Mouse (Mus musculus) gastrocnemius, adult 18-20 months (tissue): ENCODE results near the gene Pigc. TPM values are rescaled to one million over a fixed set of nuclear protein-coding genes. Genes with fewer than 3 reads are reported as not detected.
A peak's percentile ranks its signal among the peaks of the same experiment; 100 is the strongest.

Experiments used
- DNase-seq: peaks from one replicate; pipeline ENCODE4 v3.0.0; 2021; ENCODE audit warnings: low spot score
- total RNA-seq, 2 experiments: library from RNA; stranded (reverse); gene quantifications; 2 replicates each; pipeline ENCODE4 v1.2.3; 2021

The Pigc gene
- total RNA-seq, 2 experiments from 2014 or later: 12.1 to 16.0 TPM

GRCm38 (mm10) chr1:161972233-161972632, 3.2 kb downstream of the Pigc start:
- no peak for DNase-seq

DNA sequence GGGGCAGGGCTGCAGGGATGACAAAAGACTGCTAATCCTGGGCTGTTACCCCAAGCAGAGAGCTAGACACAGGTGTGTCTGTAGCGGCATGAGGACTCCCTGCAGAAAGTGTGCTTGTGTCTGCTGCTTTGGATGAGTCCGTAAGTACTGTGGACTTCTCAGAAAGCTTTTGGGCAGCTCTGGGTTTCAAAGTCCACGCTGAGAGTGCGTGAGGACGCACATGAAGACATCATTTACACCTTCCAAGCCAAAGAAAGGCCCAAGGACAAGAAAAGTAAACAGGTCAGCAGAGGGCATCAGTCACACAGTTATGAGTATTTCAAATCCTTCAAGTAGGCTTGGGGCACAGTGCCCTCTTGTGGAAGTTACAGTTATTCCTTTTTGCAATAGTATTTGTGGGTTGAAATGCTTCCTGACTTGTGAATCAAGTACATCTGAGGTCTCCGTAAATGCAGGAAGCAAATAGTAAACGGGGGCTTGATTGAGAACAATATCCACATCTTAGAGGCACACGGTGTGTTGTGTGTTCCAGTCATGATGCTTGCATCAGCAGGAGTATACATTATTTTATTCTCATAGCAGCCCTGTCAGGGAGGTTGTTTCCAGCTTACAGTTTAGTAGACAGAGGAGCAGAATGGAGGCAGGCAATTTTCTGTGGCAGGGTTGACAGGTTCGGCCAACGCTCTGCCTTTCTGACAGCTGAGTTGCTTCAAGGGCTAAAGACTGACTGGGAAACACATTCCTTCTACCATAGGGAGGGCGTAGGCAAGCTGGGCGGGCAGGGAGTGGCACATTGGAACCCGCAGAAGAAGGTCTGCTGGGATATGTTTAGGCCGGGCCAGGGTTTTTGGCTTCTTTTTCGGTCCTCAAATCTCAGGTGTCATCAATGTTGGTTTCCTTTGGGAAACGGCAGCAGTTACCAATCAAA, 7.5 kb downstream of the Pigc start:
- peak; percentile 87 for DNase-seq

- DNase-seq: peak; percentile 47
These were observed 8.3 kb downstream of the Pigc start for GRCm38 (mm10) chr1:161977331-161977730.

- DNase-seq: no peak
These were observed 9.3 kb downstream of the Pigc start for GRCm38 (mm10) chr1:161978173-161978700.

DNA sequence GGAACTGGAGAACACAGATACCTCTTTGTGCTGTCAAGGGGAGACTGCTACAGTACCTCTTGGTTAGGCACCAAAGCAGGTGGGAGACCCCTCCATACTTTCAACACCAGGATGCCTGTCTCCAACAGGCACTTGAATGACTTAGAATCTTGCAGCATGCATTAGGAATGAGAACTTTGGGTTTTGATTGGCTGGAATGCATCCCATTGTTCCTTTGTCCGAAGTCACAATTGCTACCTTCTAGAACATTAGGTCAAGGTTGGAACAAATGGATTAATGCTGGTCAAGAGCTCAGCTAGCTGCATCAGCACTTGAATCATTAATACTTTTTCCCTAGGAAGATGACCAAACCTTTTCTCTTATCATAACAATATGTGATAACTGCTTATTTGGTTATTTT, 10.6 kb downstream of the Pigc start, which contains the start of gene 4930558K02Rik:
TSS of gene 4930558K02Rik (minus strand) at position 101 of the 400 bp plus-strand sequence.
- DNase-seq: no peak

GRCm38 (mm10) chr1:161980046-161980445, 11.1 kb downstream of the Pigc start:
- no peak for DNase-seq

GRCm38 (mm10) chr1:161980626-161981298, 11.8 kb downstream of the Pigc start:
- no peak for DNase-seq

GRCm38 (mm10) chr1:161983451-161983850, 14.5 kb downstream of the Pigc start:
- peak; percentile 50 for DNase-seq

DNA sequence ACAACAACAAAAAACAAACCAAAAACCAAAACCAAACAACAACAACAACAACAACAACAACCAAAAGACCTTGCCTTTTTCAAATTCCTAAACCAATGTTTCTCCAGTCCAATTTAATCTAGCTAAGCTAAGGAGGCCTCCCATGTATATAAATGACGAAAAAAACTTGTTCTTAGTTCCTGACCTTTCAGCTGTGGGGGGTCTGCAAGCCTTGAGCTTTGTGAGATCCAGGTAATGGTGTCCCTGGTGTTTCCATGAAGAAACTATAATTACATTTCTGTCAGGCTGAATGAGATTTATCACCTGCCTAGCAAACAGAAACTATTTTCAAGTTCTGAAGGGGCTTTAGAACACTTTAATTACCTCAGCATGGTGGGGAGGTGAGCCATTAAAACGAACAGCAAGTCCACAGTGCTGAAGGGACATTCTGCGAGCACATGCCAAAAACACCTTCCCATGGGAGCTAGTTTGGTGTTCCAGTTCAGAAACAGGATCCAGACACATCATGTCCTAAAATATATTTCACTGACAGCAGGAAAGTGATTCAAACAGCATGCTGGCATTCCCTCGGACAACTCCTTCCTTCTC, 15.1 kb downstream of the Pigc start:
- peak; percentile 91 for DNase-seq

DNA sequence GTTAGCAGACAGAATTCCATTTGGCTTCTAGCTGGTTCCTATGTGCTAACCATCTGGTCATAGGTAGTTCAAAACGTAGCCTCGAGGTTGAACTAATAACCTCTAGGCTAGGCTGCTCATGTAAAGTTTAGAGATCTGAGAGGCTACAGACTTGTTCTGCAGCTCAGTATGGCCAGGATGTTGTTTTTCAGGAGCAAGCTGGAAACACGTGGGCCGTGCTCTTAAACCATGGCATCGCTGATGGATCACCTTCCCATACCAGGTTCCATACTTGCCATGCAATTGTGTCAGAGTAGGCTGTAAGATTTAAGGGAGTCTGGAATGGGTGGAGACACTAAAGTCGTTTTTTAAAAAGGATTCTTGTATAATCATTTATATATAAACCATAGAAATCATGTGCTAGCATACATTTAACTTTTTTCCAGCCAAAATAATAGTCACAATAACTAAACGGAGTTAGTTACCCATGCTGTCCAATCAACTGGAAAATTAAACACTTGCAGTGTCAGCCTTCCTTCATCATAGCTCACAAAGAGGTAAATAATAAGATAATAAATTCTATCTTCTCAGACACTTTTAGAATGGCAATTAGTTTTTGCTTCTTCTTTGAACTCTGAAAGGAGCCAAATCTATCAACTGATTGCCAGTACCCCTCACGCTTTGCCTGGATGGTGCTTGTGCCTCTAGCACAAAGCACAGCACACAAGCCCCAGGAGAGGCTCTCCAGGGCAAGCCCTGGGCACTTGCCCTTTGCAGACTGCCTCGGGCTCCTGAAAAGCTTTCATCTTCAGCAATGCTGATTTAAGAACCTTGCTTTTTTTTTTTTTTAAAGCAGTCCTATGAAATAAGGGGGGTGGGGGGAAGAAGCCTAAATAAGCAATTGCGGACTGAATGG, 21.9 kb downstream of the Pigc start:
- DNase-seq: no peak

- no peak for DNase-seq
These were observed 22.9 kb downstream of the Pigc start for GRCm38 (mm10) chr1:161991846-161992245.

DNA sequence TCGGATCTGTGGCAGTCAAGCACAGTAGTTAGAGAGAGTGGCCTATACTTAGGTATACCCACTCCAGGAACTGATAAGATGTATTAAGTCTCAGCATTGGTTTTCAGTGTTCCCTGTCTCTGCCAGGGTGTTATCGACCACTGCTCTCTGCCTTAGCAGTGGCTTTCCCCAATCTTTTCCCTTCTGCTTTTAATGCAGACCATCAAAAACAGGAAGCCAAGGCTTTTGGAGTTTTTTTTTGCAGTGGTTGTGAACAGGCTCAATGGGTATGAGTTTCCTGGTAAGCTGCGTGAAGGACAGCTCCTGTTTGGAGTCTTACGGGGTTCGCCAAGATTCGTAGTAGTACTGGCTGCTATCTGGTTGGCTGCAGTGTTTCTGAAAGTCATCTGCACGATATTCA, 23.4 kb downstream of the Pigc start:
- DNase-seq: no peak

DNA sequence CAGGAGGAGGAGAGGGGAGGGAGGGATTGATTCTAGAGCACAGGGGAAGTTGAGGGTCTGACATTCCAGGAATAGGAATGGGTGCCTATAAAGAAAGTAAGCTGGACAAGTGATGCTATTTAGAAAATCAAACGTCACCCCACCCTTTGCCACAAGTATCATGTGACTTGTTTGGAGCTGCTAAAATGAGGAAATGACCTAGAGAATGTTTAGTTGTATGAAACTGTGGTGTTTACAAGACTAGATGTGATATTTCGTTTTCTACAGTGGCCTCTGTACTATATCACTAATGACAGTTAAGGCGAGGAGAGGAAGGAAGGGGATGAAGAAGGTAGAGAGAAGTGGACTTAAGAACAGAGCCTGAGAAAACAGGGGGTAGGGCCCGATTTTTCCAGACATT, 29.8 kb downstream of the Pigc start:
- DNase-seq: no peak

DNA sequence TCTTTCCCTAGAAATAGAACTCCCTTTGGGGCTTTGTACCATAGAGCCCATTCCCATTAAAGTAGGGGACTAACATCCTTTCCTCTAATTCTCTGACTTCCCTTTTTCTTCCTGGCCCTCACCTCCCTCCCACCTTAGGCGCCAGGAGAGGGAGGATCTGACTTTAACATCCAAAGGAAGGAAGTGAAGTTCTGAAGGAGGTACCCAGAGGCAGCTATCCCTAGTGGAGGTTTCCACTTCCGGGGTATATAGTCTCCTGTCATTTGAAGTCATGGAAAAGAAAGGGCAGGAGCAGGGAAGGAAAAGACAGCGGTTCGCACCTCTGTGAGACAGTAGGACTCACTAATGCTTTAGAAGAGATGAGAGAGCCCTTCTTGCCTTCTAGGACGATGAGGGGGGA, 30.4 kb downstream of the Pigc start:
- DNase-seq: no peak

DNA sequence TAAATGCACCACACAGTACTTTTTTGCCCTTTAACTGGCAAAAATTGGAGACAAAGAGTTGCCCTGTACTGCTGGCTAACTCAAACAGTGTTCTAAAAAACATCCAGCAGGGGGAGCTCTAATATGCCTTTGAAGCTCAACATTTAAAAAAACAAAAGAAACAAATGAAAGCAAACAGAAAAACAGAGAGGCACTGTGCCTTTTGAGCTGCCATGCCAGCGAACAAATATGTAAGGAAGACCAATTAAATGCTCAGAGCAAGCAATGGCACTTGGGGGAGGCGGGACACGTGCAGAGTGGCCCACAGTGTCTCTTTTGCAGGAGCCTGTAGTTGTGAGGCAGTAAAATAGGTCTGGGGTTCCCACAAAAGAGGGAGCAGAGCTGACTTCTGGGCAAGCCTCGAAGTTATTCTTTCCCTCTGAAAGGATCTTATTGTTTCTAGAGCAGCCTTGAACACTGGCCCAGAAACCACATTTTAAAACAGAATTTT, 30.9 kb downstream of the Pigc start:
- peak; percentile 70 for DNase-seq

GRCm38 (mm10) chr1:162001328-162001727, 32.3 kb downstream of the Pigc start:
- DNase-seq: no peak

DNA sequence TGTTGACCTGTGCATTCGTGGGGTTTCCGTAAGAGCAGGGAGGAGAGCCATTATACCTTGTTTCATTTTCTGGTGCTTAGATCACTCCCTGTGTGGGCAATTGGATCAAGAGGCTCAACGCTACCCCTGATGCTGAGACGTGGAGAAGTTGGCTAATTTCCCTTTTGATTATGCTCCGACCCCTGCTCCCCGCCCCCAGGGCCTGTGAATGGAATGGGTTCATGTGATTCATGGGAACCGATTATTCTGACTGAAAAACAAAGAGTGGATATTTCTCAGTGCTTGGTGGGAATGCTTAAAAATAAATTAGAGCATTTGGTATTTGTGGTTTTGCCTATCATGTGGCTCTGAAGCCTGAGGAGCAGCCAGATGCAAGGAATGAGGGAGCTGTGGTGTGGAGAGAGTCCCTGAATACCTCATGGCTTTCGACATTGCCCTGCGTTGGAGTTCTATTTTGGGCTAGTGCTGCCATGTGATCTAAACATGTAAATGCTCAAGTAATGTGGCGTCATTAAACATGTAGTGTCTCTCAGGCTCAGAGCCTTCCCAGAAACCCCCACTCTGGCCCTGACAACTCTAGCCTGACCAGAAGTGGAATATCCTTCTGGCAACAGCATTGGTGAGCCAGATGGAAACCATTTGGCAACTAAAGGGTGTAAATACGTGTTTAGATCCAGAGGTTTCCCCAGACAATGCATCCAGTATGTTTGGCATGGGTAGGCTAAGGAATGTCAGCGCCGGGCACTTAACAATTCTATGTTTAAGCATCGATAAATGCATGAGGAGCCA, 34.9 kb downstream of the Pigc start:
- DNase-seq: no peak

GRCm38 (mm10) chr1:162004518-162004780, 35.5 kb downstream of the Pigc start:
- no peak for DNase-seq

- DNase-seq: peak; percentile 58
These were observed 36.1 kb downstream of the Pigc start for GRCm38 (mm10) chr1:162004821-162005770.
